Mouse (Mus musculus): ENCODE results near the gene Cirbp. TPM values are rescaled to one million over a fixed set of nuclear protein-coding genes. Genes with fewer than 3 reads are reported as not detected.
A peak's percentile ranks its signal among the peaks of the same experiment; 100 is the strongest.

The Cirbp gene
- polyA plus RNA-seq, 1 experiment, result 150 TPM

DNA sequence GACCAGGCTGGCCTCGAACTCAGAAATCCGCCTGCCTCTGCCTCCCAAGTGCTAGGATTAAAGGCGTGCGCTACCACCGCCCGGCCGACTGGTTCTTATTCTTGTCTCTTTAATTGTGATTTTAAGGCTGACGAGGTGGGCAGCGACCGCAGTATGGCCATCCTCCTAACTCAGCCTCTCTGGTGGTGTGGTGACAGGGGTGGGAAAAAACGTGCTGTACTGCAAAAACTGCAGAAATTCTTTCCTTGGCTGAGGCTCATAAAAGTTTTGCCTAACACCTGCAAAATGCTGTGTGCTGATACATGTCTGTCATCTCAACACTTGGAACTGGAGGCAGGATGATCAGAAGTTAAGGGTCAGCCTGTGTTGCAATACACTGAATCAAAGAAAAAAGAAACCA lies 7.6 kb downstream of the Cirbp start:
- Histone ChIP-seq H3K4me3 (ENCODE audit: insufficient read depth, low read length) (peak overlapping the region; percentile 57), H3K27ac (ENCODE audit: insufficient read depth, low read length) (0 out of 2 replicates have a peak overlapping the region, but pooled peaks have one; percentile 13), H3K4me1 (ENCODE audit: control insufficient read depth, insufficient read depth, low read length) (peaks cover 1% of the 10 kb centered on the region; the same call in 1 of the 2 replicates)
- TF ChIP-seq POLR2A (IDR thresholded peaks at IDR 0.05; ENCODE audit: extremely low read depth, insufficient read depth, low read length), result no peak
- no peak for TF ChIP-seq CTCF (IDR thresholded peaks at IDR 0.05; ENCODE audit: extremely low read depth, insufficient read depth, low read length)

DNA sequence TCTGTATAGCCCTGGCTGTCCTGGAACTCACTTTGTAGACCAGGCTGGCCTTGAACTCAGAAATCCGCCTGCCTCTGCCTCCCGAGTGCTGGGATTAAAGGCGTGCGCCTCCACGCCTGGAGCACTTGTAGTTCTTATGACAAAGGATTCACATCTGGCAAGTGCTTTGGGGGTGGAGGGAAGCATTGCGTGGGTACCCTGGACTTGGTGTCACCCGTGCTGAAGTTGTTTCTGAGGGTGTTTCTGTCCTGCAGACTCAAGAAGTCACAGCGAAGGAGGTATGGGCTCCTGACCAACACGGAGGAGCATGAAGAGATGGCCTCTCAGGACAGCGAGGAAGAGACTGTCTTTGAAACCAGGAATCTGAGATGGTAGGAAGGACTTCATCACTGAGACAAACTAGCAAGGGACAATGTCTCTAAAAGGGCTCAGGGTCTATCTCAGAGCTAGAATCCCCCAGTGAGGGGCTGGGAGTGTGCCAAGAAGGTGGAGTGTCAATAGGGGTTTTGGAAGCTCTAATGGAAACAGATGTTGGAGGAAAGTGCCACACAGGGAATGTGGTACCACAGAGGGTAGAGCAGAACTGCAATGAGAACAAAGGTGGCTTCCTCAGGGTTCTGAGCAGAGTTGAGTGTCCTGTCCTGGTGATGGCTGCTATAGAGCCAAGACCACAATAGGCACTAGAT lies 8.3 kb downstream of the Cirbp start:
- Histone ChIP-seq H3K4me1 (ENCODE audit: control insufficient read depth, insufficient read depth, low read length) (no peaks in the 10 kb centered on the region), H3K4me3 (ENCODE audit: insufficient read depth, low read length) (no peak overlapping the region), H3K27ac (ENCODE audit: insufficient read depth, low read length) (no peak overlapping the region)
- TF ChIP-seq POLR2A (IDR thresholded peaks at IDR 0.05; ENCODE audit: extremely low read depth, insufficient read depth, low read length) (no peak), CTCF (IDR thresholded peaks at IDR 0.05; ENCODE audit: extremely low read depth, insufficient read depth, low read length) (no peak)

DNA sequence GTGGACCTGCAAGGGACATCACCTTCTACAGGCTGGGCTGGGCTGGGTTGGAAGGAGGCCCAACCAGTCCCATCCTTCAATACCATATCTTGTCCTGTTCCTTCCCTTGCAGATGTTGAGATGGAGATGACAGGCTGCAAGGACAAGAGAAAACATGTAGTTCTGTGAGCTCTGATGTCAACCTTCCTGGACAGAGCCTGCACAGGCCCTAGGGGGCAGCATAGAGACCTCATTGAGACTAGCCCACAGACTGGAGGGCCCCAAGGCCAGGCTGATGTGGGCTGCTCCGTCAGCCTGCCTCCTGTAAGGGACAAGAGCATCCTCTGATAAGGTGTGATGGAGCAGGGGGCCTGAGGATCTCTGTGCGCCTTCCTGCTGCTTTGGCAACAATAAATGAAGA lies 8.9 kb downstream of the Cirbp start:
- no peak overlapping the region for H3K27ac ChIP-seq (ENCODE audit: insufficient read depth, low read length)
- no peak overlapping the region for H3K4me3 ChIP-seq (ENCODE audit: insufficient read depth, low read length)
- no peaks in the 10 kb centered on the region for H3K4me1 ChIP-seq (ENCODE audit: control insufficient read depth, insufficient read depth, low read length)
- TF ChIP-seq POLR2A (IDR thresholded peaks at IDR 0.05; ENCODE audit: extremely low read depth, insufficient read depth, low read length), result no peak
- peak; percentile 50 for TF ChIP-seq CTCF (IDR thresholded peaks at IDR 0.05; ENCODE audit: extremely low read depth, insufficient read depth, low read length)

DNA sequence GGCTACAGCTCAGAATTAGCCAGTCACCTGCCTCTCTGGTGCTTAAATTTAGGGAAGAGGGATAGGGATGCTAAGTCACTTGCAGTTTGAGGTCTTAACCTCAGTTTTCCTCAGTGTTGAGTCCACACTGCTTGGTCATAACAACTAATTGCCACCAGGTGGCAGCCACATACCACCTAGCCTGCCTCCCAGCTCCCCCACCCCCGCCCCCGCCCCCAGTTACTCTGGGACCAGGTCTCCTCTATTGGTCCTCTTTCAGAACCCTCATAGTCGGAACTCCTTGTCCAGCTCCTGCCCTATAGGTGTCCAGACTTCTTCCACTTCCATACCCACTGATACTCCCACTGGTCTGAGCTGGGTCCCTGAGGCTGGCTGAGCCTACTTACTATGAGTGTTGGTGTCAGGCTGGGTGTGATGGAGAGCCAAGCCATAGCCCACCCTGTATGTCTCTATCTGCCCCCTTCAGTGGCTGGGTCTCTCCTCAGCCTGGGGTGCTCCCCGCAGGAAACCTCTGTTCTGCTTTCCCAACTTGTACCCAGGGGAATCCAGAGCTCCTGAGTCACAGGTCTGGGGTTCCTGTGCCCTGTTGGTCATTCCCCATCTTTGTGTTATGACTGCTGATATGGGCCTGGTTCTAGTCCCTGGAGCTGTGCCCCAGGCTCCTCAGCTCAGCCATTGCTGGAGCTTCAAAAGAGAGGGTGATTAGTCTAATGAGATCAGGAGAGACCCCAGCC lies 9.9 kb downstream of the Cirbp start:
- Histone ChIP-seq H3K27ac (ENCODE audit: insufficient read depth, low read length) (no peak overlapping the region), H3K4me3 (ENCODE audit: insufficient read depth, low read length) (no peak overlapping the region), H3K4me1 (ENCODE audit: control insufficient read depth, insufficient read depth, low read length) (peaks cover 3% of the 10 kb centered on the region; the same call in 1 of the 2 replicates)
- TF ChIP-seq CTCF (IDR thresholded peaks at IDR 0.05; ENCODE audit: extremely low read depth, insufficient read depth, low read length) (peak; percentile 60), POLR2A (IDR thresholded peaks at IDR 0.05; ENCODE audit: extremely low read depth, insufficient read depth, low read length) (no peak)

DNA sequence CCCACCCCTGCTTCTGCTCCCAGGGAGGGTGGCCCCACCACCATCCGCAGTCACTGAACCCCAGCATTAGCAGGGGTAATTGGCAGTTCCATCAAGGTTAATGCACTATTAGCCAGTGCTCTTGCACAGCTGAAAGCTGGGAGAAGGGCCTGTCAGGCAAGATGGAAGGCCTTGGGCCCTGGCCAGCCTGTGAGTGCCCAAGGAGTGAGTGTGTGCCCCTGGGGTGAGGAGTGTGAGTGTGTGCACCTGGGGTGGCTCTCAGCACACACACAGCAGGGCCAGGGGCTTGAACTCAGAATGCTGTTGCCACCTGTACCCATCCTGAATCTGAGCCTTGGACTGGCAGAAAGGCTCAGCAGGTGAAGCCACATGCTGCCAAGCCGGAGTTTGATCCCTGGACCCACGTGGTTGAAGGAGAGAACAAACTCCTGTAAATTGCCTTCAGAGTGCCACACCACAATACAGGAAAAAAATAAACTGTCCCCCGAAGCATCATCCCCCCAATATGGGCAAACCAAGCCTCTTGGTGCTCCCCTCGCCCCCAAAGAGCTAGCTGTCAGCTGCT lies 10.6 kb downstream of the Cirbp start:
- no peak overlapping the region for H3K4me3 ChIP-seq (ENCODE audit: insufficient read depth, low read length)
- TF ChIP-seq POLR2A (IDR thresholded peaks at IDR 0.05; ENCODE audit: extremely low read depth, insufficient read depth, low read length) (no peak), CTCF (IDR thresholded peaks at IDR 0.05; ENCODE audit: extremely low read depth, insufficient read depth, low read length) (no peak)
- peaks cover 7% of the 10 kb centered on the region; the same call in 1 of the 2 replicates for H3K4me1 ChIP-seq (ENCODE audit: control insufficient read depth, insufficient read depth, low read length)
- H3K27ac ChIP-seq (ENCODE audit: insufficient read depth, low read length), result no peak overlapping the region

DNA sequence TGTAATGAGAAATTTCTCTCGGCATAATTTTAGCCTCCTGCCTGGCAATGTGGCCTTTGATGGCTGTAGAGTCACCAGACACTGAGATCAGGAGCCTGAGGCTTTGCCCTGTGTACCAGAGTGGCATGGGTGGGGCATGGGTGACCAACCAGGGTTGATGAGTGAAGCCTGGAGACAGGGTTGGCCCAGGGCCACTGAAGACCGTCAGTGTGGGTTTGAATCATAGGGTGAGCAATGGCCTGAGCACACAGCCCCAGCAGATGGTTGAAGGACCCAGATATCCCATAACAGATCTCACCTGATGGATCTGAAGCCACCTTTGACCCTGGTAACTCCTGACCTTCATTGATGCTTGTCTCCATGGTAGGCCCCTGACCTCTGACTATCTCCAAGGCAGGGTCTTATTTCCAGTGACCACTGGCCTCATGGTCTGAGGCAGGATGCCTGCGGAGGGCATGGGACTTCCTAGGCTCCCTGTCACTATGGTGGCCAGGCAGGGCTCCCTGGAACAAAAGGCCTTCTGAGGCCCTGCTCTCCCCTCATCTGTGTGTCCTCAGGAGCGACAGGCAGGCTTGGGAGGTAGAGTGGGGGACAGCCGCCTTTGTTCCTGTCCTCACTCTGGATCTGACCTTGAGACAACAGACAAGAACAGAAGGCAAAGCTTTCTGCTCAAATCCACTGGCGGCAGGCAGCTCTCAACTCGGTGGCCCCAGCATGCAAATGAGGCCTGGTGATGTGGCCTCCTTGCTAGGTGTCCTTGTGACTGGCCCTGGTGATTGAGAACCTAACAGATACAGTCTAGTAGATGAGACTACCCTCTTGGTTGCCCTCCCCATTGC lies 11.9 kb downstream of the Cirbp start:
- Histone ChIP-seq H3K4me3 (ENCODE audit: insufficient read depth, low read length) (no peak overlapping the region), H3K4me1 (ENCODE audit: control insufficient read depth, insufficient read depth, low read length) (peaks cover 7% of the 10 kb centered on the region; the same call in 1 of the 2 replicates), H3K27ac (ENCODE audit: insufficient read depth, low read length) (no peak overlapping the region)
- TF ChIP-seq CTCF (IDR thresholded peaks at IDR 0.05; ENCODE audit: extremely low read depth, insufficient read depth, low read length) (no peak), POLR2A (IDR thresholded peaks at IDR 0.05; ENCODE audit: extremely low read depth, insufficient read depth, low read length) (no peak)

DNA sequence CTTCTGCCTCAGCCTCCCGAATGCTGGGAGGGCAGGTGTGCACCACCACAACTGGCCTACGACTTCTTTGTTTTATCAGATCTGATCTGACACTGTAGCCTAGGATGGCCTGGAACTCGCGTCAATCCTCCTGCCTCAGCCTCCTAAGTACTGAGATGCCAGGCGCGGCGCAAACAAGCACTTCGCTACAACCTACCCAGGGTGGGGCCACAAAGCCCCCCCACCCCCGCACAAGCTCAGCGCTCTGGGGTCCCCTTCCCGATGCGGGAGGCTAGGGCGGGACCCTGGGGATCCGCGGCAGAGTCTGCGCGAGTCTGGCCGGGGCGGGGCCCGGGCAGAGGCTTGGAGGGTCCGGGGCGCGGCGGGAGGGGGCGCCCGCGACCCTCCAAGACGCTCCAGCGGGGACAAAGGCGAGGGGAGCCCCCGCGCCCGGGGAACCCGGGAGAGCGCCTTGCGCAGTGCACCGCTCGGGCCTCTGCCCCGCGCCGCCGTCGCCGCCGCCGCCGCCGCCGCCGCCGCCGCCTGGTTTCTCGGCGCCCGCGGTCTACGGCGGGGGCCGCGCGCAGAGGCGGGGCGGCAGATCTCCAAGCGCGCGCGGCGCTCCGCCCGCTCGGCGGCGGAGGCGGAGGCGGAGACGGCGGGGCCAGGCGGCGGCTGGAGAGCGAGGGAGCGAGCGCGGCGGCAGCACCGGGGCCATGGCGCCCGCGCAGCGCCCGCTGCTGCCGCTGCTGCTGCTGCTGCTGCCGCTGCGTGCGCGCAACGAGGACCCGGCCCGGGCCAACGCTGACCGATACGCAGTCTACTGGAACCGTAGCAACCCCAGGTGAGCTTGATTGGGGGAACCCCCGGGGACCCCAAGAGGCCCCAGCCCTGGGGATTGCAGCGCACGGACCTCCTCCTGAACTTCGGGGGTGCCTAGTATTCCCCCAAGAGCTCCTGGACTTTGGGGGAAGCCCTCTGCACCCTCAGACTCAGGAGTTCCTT lies 13.6 kb downstream of the Cirbp start, which contains the start of gene Efna2:
TSS of gene Efna2 (plus strand) at position 415 of the 984 bp plus-strand sequence.
- peak within 1 kb of the TSS; percentile 54 for H3K4me3 ChIP-seq (ENCODE audit: insufficient read depth, low read length)
- TF ChIP-seq POLR2A (IDR thresholded peaks at IDR 0.05; ENCODE audit: extremely low read depth, insufficient read depth, low read length), result no peak
- no peak for TF ChIP-seq CTCF (IDR thresholded peaks at IDR 0.05; ENCODE audit: extremely low read depth, insufficient read depth, low read length)
- peak within 1 kb of the TSS; percentile 42; the same call in 1 of the 2 replicates for H3K27ac ChIP-seq (ENCODE audit: insufficient read depth, low read length)
- H3K4me1 ChIP-seq (ENCODE audit: control insufficient read depth, insufficient read depth, low read length), result peaks cover 7% of the 10 kb centered on the region; the same call in 1 of the 2 replicates

DNA sequence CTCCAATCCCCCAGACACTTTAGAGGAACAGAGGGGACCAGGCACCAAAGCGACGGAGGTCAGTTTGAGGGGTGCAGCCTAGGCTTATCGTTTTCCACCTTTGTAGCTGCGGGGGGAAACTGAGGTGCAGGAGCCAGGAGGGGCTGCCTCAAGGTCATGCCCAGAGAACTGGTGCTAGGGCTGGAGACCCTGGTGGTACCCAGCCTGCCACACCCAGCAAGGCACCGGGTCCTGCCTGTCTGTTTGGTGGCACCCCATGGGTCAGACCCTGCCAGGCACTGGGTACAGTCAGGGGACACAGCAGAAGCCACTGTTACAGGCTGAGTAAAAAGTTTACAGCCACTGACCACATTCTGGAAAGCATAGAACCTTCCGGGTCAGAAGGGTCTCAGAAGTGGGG lies 14.5 kb downstream of the Cirbp start:
- no peak overlapping the region for H3K27ac ChIP-seq (ENCODE audit: insufficient read depth, low read length)
- H3K4me1 ChIP-seq (ENCODE audit: control insufficient read depth, insufficient read depth, low read length), result peaks cover 7% of the 10 kb centered on the region; the same call in 1 of the 2 replicates
- H3K4me3 ChIP-seq (ENCODE audit: insufficient read depth, low read length), result peak overlapping the region; percentile 54
- no peak for TF ChIP-seq CTCF (IDR thresholded peaks at IDR 0.05; ENCODE audit: extremely low read depth, insufficient read depth, low read length)
